Mouse (Mus musculus): ENCODE data around the gene Ppfia1.

DNA sequence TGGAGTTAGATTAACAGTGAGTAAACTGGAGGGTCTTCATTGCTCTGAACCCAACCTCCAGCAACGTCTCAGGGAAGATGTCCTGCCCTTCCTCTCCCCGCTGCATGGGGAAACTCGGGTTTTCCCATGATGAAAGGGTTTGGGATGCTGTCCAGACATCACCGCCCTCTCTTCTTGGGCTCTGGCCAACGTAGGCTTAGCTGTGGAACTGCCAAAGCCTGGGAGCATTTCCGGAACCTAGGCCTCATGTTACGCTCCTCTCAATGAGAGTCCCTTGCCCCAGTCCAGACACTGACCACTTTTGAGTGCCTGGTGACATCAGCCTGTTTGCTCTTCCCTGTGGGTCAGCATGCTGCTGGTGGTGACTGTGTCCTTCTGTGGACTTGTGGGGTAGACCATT, 15.9 kb upstream of the Ppfia1 start:
- no peak for TF ChIP-seq CTCF (IDR thresholded peaks at IDR 0.05; ENCODE audit: control insufficient read depth, insufficient read depth, insufficient replicate concordance, low read depth, low read length)
- TF ChIP-seq POLR2A (IDR thresholded peaks at IDR 0.05; ENCODE audit: control insufficient read depth, low read depth, low read length), result no peak
